Mouse (Mus musculus) testis, adult 10 weeks (tissue): ENCODE results near the gene 1700017N19Rik. TPM values are rescaled to one million over a fixed set of nuclear protein-coding genes. Genes with fewer than 3 reads are reported as not detected.

ENCODE experiments used
- polyA plus RNA-seq: library from polyadenylated mRNA; stranded (reverse); fragments of 350-450 nt; fragmentation: Illumina TruSeq; extraction: RNeasy Lipid Tissue Mini Kit (QIAGEN cat#74804); gene quantifications from one replicate; pipeline ENCODE4 v1.2.3, GENCODE M21; 2014; ENCODE audit warnings: low read depth, low replicate concordance

Gene 1700017N19Rik
- 505 TPM for polyA plus RNA-seq

DNA sequence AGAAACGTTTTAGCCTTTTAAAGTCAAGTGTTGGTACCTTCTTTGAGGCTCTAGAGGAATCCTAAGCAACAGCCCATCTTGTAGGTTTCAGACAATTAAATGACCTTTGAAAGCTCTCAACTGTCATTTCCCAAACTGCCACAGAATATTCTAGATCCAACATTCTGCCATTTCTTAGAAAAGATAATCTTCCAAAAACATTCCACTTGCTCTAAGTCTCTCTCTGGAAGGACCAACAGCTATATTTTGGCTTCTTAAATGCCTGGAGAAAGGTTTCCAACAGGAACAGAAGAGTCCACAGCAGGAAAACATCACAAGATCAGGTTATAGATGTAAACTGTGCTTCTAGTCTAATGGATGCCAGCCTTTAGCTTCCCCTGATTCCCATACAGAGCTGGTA is at the start of gene 1700017N19Rik, which contains the start of gene 4930430F08Rik:
Gene 1700017N19Rik (plus strand): TSS at position 162 of the 400 bp plus-strand sequence.
Gene 4930430F08Rik (minus strand): TSS at position 101 of the 400 bp plus-strand sequence.

Other genes with a start within 250 kb of the 1700017N19Rik start
- gene Gm4302, start 249.6 kb upstream of the 1700017N19Rik start, polyA plus RNA-seq: not detected
- gene Gm4303, start 244.5 kb upstream of the 1700017N19Rik start, polyA plus RNA-seq: not detected
- gene Gm4305, start 239.4 kb upstream of the 1700017N19Rik start, polyA plus RNA-seq: not detected
- not detected for gene Gm4307, start 229.1 kb upstream of the 1700017N19Rik start, polyA plus RNA-seq
- gene Gm4312, start 207.9 kb upstream of the 1700017N19Rik start, polyA plus RNA-seq: not detected
- 15.0 TPM for gene Tmtc3, start 103.1 kb upstream of the 1700017N19Rik start, polyA plus RNA-seq
- gene Cep290, start 102.9 kb upstream of the 1700017N19Rik start, polyA plus RNA-seq: 365 TPM
- gene 4930430F08Rik, start 61 bp upstream of the 1700017N19Rik start, polyA plus RNA-seq: 76.7 TPM